Mouse (Mus musculus): ENCODE measurements around the gene Mark3. TPM values are rescaled to one million over a fixed set of nuclear protein-coding genes. Genes with fewer than 3 reads are reported as not detected.
"Not testable (repeated sequence)": the region's sequence is repeated elsewhere in the genome, so short reads cannot be mapped to it uniquely, and the experiment has no call there.

Mark3 gene
- polyA plus RNA-seq, 1 experiment from 2014 or later = 51.0 TPM

- no peaks in the 10 kb centered on the region for H3K9me3 ChIP-seq (replicated peaks)
- peaks cover 35% of the 10 kb centered on the region for H3K4me1 ChIP-seq (replicated peaks)
- peak overlapping the region; percentile 85 for H3K4me2 ChIP-seq
- peak overlapping the region; percentile 98 for H3K27ac ChIP-seq (ENCODE audit: poor library complexity, severe bottlenecking)
- ATAC-seq (ENCODE audit: insufficient number of reproducible peaks, low FRiP score) = peak; percentile 86
- peak overlapping the region; percentile 96 for H3K9ac ChIP-seq
- H3K36me3 ChIP-seq = peaks cover 40% of the 10 kb centered on the region
- H3K4me3 ChIP-seq = peak overlapping the region; percentile 86
- under 1% methylated on average over 105 of the region's 111 CpGs for WGBS
- H3K27me3 ChIP-seq (replicated peaks) = no peaks in the 10 kb centered on the region
These were observed 35.9 kb upstream of the Mark3 start for GRCm38 (mm10) chr12:111538292-111539040.

- Histone ChIP-seq H3K9ac (peak overlapping the region; percentile 96), H3K4me1 (replicated peaks) (peaks cover 35% of the 10 kb centered on the region), H3K4me2 (peak overlapping the region; percentile 85), H3K9me3 (replicated peaks) (no peaks in the 10 kb centered on the region), H3K27me3 (replicated peaks) (no peaks in the 10 kb centered on the region), H3K4me3 (peak overlapping the region; percentile 86), H3K27ac (ENCODE audit: poor library complexity, severe bottlenecking) (peak overlapping the region; percentile 98), H3K36me3 (peaks cover 45% of the 10 kb centered on the region)
- 1% methylated on average over 18 of the region's 18 CpGs for WGBS
- no peak for ATAC-seq (ENCODE audit: insufficient number of reproducible peaks, low FRiP score)
These were observed 35.3 kb upstream of the Mark3 start for GRCm38 (mm10) chr12:111539041-111539345.

GRCm38 (mm10) chr12:111547070-111547469 is 27.3 kb upstream of the Mark3 start:
- Histone ChIP-seq H3K4me2 (no peak overlapping the region), H3K4me1 (replicated peaks) (no peaks in the 10 kb centered on the region), H3K27me3 (replicated peaks) (no peaks in the 10 kb centered on the region), H3K4me3 (no peak overlapping the region), H3K27ac (ENCODE audit: poor library complexity, severe bottlenecking) (no peak overlapping the region), H3K9me3 (replicated peaks) (no peaks in the 10 kb centered on the region), H3K9ac (no peak overlapping the region), H3K36me3 (peaks cover 52% of the 10 kb centered on the region)
- WGBS = 86% methylated on average over 3 of the region's 3 CpGs
- no peak for ATAC-seq (ENCODE audit: insufficient number of reproducible peaks, low FRiP score)

- ATAC-seq (ENCODE audit: insufficient number of reproducible peaks, low FRiP score) = no peak
- H3K4me1 ChIP-seq (replicated peaks) = no peaks in the 10 kb centered on the region
- 56% methylated on average over 2 of the region's 2 CpGs for WGBS
- H3K36me3 ChIP-seq = peaks cover 36% of the 10 kb centered on the region
- no peak overlapping the region for H3K4me3 ChIP-seq
- no peak overlapping the region for H3K27ac ChIP-seq (ENCODE audit: poor library complexity, severe bottlenecking)
- no peak overlapping the region for H3K9ac ChIP-seq
- no peaks in the 10 kb centered on the region for H3K9me3 ChIP-seq (replicated peaks)
- no peaks in the 10 kb centered on the region for H3K27me3 ChIP-seq (replicated peaks)
- H3K4me2 ChIP-seq = no peak overlapping the region
These were observed 25.6 kb upstream of the Mark3 start for GRCm38 (mm10) chr12:111548555-111549289.

- H3K36me3 ChIP-seq = peaks cover 25% of the 10 kb centered on the region
- H3K27me3 ChIP-seq (replicated peaks) = no peaks in the 10 kb centered on the region
- no peak for ATAC-seq (ENCODE audit: insufficient number of reproducible peaks, low FRiP score)
- H3K4me3 ChIP-seq = no peak overlapping the region
- no peaks in the 10 kb centered on the region for H3K4me1 ChIP-seq (replicated peaks)
- no peak overlapping the region for H3K27ac ChIP-seq (ENCODE audit: poor library complexity, severe bottlenecking)
- no peaks in the 10 kb centered on the region for H3K9me3 ChIP-seq (replicated peaks)
- no peak overlapping the region for H3K9ac ChIP-seq
- no peak overlapping the region for H3K4me2 ChIP-seq
- WGBS = 48% methylated on average over 1 of the region's 1 CpGs
These were observed 23.6 kb upstream of the Mark3 start for GRCm38 (mm10) chr12:111550679-111551078.

- Histone ChIP-seq H3K9me3 (replicated peaks) (no peaks in the 10 kb centered on the region), H3K4me3 (no peak overlapping the region), H3K4me1 (replicated peaks) (no peaks in the 10 kb centered on the region), H3K36me3 (peaks cover 15% of the 10 kb centered on the region), H3K9ac (no peak overlapping the region), H3K4me2 (no peak overlapping the region), H3K27me3 (replicated peaks) (no peaks in the 10 kb centered on the region), H3K27ac (ENCODE audit: poor library complexity, severe bottlenecking) (no peak overlapping the region)
- WGBS = 69% methylated on average over 8 of the region's 8 CpGs
- no peak for ATAC-seq (ENCODE audit: insufficient number of reproducible peaks, low FRiP score)
These were observed 22.0 kb upstream of the Mark3 start for GRCm38 (mm10) chr12:111552342-111552741.

- no peaks in the 10 kb centered on the region for H3K9me3 ChIP-seq (replicated peaks)
- 0 out of 2 replicates have a peak, but pooled peaks cover 5% of the 10 kb centered on the region for H3K4me1 ChIP-seq (replicated peaks)
- H3K36me3 ChIP-seq = no peaks in the 10 kb centered on the region
- 64% methylated on average over 4 of the region's 4 CpGs for WGBS
- H3K27me3 ChIP-seq (replicated peaks) = no peaks in the 10 kb centered on the region
- ATAC-seq (ENCODE audit: insufficient number of reproducible peaks, low FRiP score) = no peak
- no peak overlapping the region for H3K4me2 ChIP-seq
- no peak overlapping the region for H3K9ac ChIP-seq
- H3K4me3 ChIP-seq = no peak overlapping the region
- H3K27ac ChIP-seq (ENCODE audit: poor library complexity, severe bottlenecking) = no peak overlapping the region
These were observed 19.0 kb upstream of the Mark3 start for GRCm38 (mm10) chr12:111555357-111555756.

GRCm38 (mm10) chr12:111555893-111556292 is 18.4 kb upstream of the Mark3 start:
- not testable (repeated sequence) for H3K9me3 ChIP-seq (replicated peaks); H3K36me3 ChIP-seq; H3K4me1 ChIP-seq (replicated peaks); H3K27ac ChIP-seq (ENCODE audit: poor library complexity, severe bottlenecking); ATAC-seq (ENCODE audit: insufficient number of reproducible peaks, low FRiP score); H3K4me3 ChIP-seq; H3K9ac ChIP-seq; H3K27me3 ChIP-seq (replicated peaks); H3K4me2 ChIP-seq
- WGBS = 72% methylated on average over 5 of the region's 5 CpGs

- Histone ChIP-seq H3K36me3 (no peaks in the 10 kb centered on the region), H3K27me3 (replicated peaks) (no peaks in the 10 kb centered on the region), H3K4me2 (no peak overlapping the region), H3K9me3 (replicated peaks) (no peaks in the 10 kb centered on the region), H3K9ac (no peak overlapping the region), H3K4me3 (no peak overlapping the region), H3K27ac (ENCODE audit: poor library complexity, severe bottlenecking) (no peak overlapping the region), H3K4me1 (replicated peaks) (peaks cover 12% of the 10 kb centered on the region)
- no peak for ATAC-seq (ENCODE audit: insufficient number of reproducible peaks, low FRiP score)
- 67% methylated on average over 6 of the region's 6 CpGs for WGBS
These were observed 16.8 kb upstream of the Mark3 start for GRCm38 (mm10) chr12:111557538-111557937.

- 34% methylated on average over 2 of the region's 2 CpGs for WGBS
- peaks cover 19% of the 10 kb centered on the region for H3K4me1 ChIP-seq (replicated peaks)
- no peaks in the 10 kb centered on the region for H3K9me3 ChIP-seq (replicated peaks)
- no peak overlapping the region for H3K4me3 ChIP-seq
- ATAC-seq (ENCODE audit: insufficient number of reproducible peaks, low FRiP score) = peak; percentile 89
- no peak overlapping the region for H3K27ac ChIP-seq (ENCODE audit: poor library complexity, severe bottlenecking)
- H3K27me3 ChIP-seq (replicated peaks) = no peaks in the 10 kb centered on the region
- H3K36me3 ChIP-seq = no peaks in the 10 kb centered on the region
- H3K9ac ChIP-seq = no peak overlapping the region
- H3K4me2 ChIP-seq = no peak overlapping the region
These were observed 15.7 kb upstream of the Mark3 start for GRCm38 (mm10) chr12:111558655-111559054.

GRCm38 (mm10) chr12:111559647-111560258 is 14.6 kb upstream of the Mark3 start:
- H3K4me3 ChIP-seq = 0 out of 2 replicates have a peak overlapping the region, but pooled peaks have one; percentile 3
- no peaks in the 10 kb centered on the region for H3K9me3 ChIP-seq (replicated peaks)

More at GRCm38 (mm10) chr12:111559647-111560258, 14.6 kb upstream of the Mark3 start:
- WGBS = 50% methylated on average over 18 of the region's 18 CpGs
- peaks cover 19% of the 10 kb centered on the region for H3K4me1 ChIP-seq (replicated peaks)
- H3K27ac ChIP-seq (ENCODE audit: poor library complexity, severe bottlenecking) = no peak overlapping the region
- H3K4me2 ChIP-seq = peak overlapping the region; percentile 44
- H3K36me3 ChIP-seq = no peaks in the 10 kb centered on the region
- no peak for ATAC-seq (ENCODE audit: insufficient number of reproducible peaks, low FRiP score)
- H3K9ac ChIP-seq = no peak overlapping the region
- no peaks in the 10 kb centered on the region for H3K27me3 ChIP-seq (replicated peaks)
